Mouse (Mus musculus) heart, adult 2 months (tissue): ENCODE measurements at regions not wholly inside any gene's neighbourhood (a gene's known extent, or its start where the extent isn't known, plus 50 kb on each side); places are given as distances from the start of the nearest gene placed in this dataset.

Experiments
- DNase-seq, 2 experiments: peaks; one replicate each; pipeline ENCODE4 v3.0.0; 2021
- H3K27ac ChIP-seq: fragments of 200-600 bp; 2 replicates; pipeline ENCODE4 v1.8.1; 2022
- H3K27me3 ChIP-seq: fragments of 200-500 bp; 2 replicates; pipeline ENCODE4 v1.6.1; 2012; ENCODE audit warnings: mild to moderate bottlenecking, low read length, inconsistent platforms, mixed read lengths; ENCODE audit not compliant: control insufficient read depth, insufficient read depth
- H3K36me3 ChIP-seq: fragments of 200-500 bp; 2 replicates; pipeline ENCODE4 v1.6.1; 2012; ENCODE audit warnings: low read length, inconsistent platforms; ENCODE audit not compliant: control insufficient read depth, insufficient read depth
- H3K4me1 ChIP-seq: fragments of 200-500 bp; 2 replicates; pipeline ENCODE4 v1.6.1; 2011; ENCODE audit warnings: low read length; ENCODE audit not compliant: control insufficient read depth, insufficient read depth
- H3K4me3 ChIP-seq: fragments of 200-600 bp; 2 replicates; pipeline ENCODE4 v1.8.1; 2022
- H3K79me2 ChIP-seq: fragments of 200-500 bp; replicated peaks from 2 replicates; pipeline ENCODE4 v1.6.1; 2012; ENCODE audit warnings: mild to moderate bottlenecking, inconsistent platforms, low read length, moderate library complexity, mixed read lengths; ENCODE audit not compliant: control insufficient read depth, insufficient read depth
- H3K9ac ChIP-seq: fragments of 200-500 bp; 2 replicates; pipeline ENCODE4 v1.6.1; 2012; ENCODE audit warnings: low read depth, mild to moderate bottlenecking, control low read depth, inconsistent platforms, low read length, mixed read lengths
- CTCF ChIP-seq: fragments of 200-600 bp; IDR thresholded peaks from 2 replicates; pipeline ENCODE4 v1.8.1; 2022; ENCODE audit warnings: antibody characterized with exemption, mild to moderate bottlenecking, moderate library complexity
- EP300 ChIP-seq: fragments of 200-500 bp; IDR thresholded peaks from 2 replicates; pipeline ENCODE4 v1.6.1; 2011; ENCODE audit warnings: low read depth, low read length, control low read depth; ENCODE audit not compliant: insufficient read depth
- POLR2A ChIP-seq: fragments of 200-500 bp; IDR thresholded peaks from 2 replicates; pipeline ENCODE4 v1.6.1; 2011; ENCODE audit warnings: mild to moderate bottlenecking, low read depth, low read length, control low read depth; ENCODE audit not compliant: insufficient read depth
- WGBS: fragments of 180-500 bp; shearing (Covaris S2); methylation state at CpG from one replicate; pipeline ENCODE4 v1.1.7; 2018; 5-methylcytosine and 5-hydroxymethylcytosine counted together
- intact Hi-C: fragments of 180-260 bp; cut with DNase I; formaldehyde crosslinking; loops from one replicate; pipeline ENCODE4 v1.15.1; 2025

GRCm38 (mm10) chr7:73655787-73656423, 84.2 kb upstream of the Fam174b start:
- Histone ChIP-seq H3K4me1 (peaks cover 2% of the 10 kb centered on the region), H3K36me3 (no peaks in the 10 kb centered on the region), H3K4me3 (no peak overlapping the region), H3K27me3 (no peaks in the 10 kb centered on the region), H3K79me2 (no peaks in the 10 kb centered on the region), H3K9ac (no peak overlapping the region), H3K27ac (no peak overlapping the region)
- 17% methylated on average over 5 of the region's 5 CpGs for WGBS
- intact Hi-C loops: loop anchor here (2.0 to 10.0 kb wide), 3 partner anchors 57 to 359 kb away; partner anchors contain the start of gene St8sia2
- peak; percentile 45 to 69 for DNase-seq
- TF ChIP-seq EP300 (no peak), CTCF (peak; percentile 84)

GRCm38 (mm10) chr7:73654193-73654871, 85.8 kb upstream of the Fam174b start:
- Histone ChIP-seq H3K4me1 (peaks cover 2% of the 10 kb centered on the region), H3K36me3 (no peaks in the 10 kb centered on the region), H3K9ac (no peak overlapping the region), H3K27me3 (no peaks in the 10 kb centered on the region), H3K4me3 (no peak overlapping the region), H3K79me2 (no peaks in the 10 kb centered on the region), H3K27ac (no peak overlapping the region)
- intact Hi-C loops: loop anchor here (1.0 to 10.0 kb wide), 4 partner anchors 156 to 702 kb away; partner anchors contain the start of gene St8sia2
- DNase-seq: peak in 1 of 2 experiments; percentile 17
- TF ChIP-seq POLR2A (no peak), EP300 (no peak), CTCF (no peak; the same call in 1 of the 2 replicates)
- 29% methylated on average over 12 of the region's 12 CpGs for WGBS

- Histone ChIP-seq H3K36me3 (no peaks in the 10 kb centered on the region), H3K9ac (no peak overlapping the region), H3K27ac (no peak overlapping the region), H3K27me3 (no peaks in the 10 kb centered on the region), H3K79me2 (no peaks in the 10 kb centered on the region), H3K4me1 (no peaks in the 10 kb centered on the region), H3K4me3 (no peak overlapping the region)
- DNase-seq: no peak
- 85% methylated on average over 6 of the region's 6 CpGs for WGBS
- TF ChIP-seq POLR2A: no peak
- no peak for TF ChIP-seq EP300
- no peak for TF ChIP-seq CTCF
- intact Hi-C loops: loop anchor here (10.0 kb wide), 1 partner anchor 364 kb away; the partner anchor contains the start of gene St8sia2
Measured at GRCm38 (mm10) chr7:73650909-73651308, 89.2 kb upstream of the Fam174b start.

- Histone ChIP-seq H3K9ac (no peak overlapping the region), H3K27ac (no peak overlapping the region), H3K27me3 (no peaks in the 10 kb centered on the region), H3K79me2 (no peaks in the 10 kb centered on the region), H3K4me3 (no peak overlapping the region), H3K4me1 (peaks cover 1% of the 10 kb centered on the region), H3K36me3 (no peaks in the 10 kb centered on the region)
- WGBS: 22% methylated on average over 4 of the region's 4 CpGs
- TF ChIP-seq EP300 (0 out of 2 replicates have a peak, but pooled peaks have one; percentile 24), POLR2A (no peak), CTCF (peak; percentile 94)
- intact Hi-C loops: no loop called here
- peak; percentile 75 to 89 for DNase-seq
Measured at GRCm38 (mm10) chr7:73648010-73648409, 92.1 kb upstream of the Fam174b start.

GRCm38 (mm10) chr7:73647140-73647539, 93.0 kb upstream of the Fam174b start:
- intact Hi-C loops: loop anchor here (2.0 kb wide), 1 partner anchor 1246 kb away; no protein-coding TSS in a partner anchor
- 80% methylated on average over 4 of the region's 4 CpGs for WGBS
- no peak for TF ChIP-seq CTCF
- no peak for TF ChIP-seq EP300
- no peak for TF ChIP-seq POLR2A

GRCm38 (mm10) chr7:73646711-73647110, 93.4 kb upstream of the Fam174b start:
- intact Hi-C loops: loop anchor here (2.0 kb wide), 1 partner anchor 1246 kb away; no protein-coding TSS in a partner anchor
- TF ChIP-seq CTCF (no peak), EP300 (no peak), POLR2A (no peak)
- WGBS: 53% methylated on average over 5 of the region's 5 CpGs

More at GRCm38 (mm10) chr7:73647140-73647539, 93.0 kb upstream of the Fam174b start:
- Histone ChIP-seq H3K27ac (no peak overlapping the region), H3K79me2 (no peaks in the 10 kb centered on the region), H3K36me3 (no peaks in the 10 kb centered on the region), H3K9ac (no peak overlapping the region), H3K27me3 (no peaks in the 10 kb centered on the region), H3K4me1 (peaks cover 1% of the 10 kb centered on the region), H3K4me3 (no peak overlapping the region)
- DNase-seq: no peak

More at GRCm38 (mm10) chr7:73646711-73647110, 93.4 kb upstream of the Fam174b start:
- H3K9ac ChIP-seq: no peak overlapping the region
- DNase-seq: no peak
- no peaks in the 10 kb centered on the region for H3K36me3 ChIP-seq
- H3K79me2 ChIP-seq: no peaks in the 10 kb centered on the region
- H3K4me1 ChIP-seq: peaks cover 1% of the 10 kb centered on the region
- H3K27ac ChIP-seq: no peak overlapping the region
- no peaks in the 10 kb centered on the region for H3K27me3 ChIP-seq
- no peak overlapping the region for H3K4me3 ChIP-seq
